Mouse (Mus musculus): ENCODE measurements around the gene Gm10181. TPM values are rescaled to one million over a fixed set of nuclear protein-coding genes. Genes with fewer than 3 reads are reported as not detected.

The Gm10181 gene
- total and polyA plus RNA-seq, 3 experiments, result not detected

DNA sequence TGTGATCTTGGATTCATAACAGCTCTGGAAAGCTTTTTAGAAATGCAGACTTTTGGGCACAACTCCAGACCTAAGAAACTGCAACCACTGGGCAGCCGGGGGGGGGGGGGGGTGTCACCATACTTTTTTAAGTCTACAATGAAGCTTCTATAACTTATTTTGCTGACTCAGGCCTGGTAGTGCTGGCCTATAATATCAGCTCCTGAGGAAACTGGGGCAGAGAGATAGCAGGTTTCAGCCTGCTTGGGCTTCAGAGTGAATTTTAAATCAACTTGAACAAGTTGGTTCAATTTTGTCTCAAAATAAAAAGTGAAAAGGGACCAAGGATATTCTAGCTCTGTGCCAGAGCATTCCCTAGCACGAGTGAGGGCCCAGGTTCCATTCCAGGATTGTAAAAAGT is 40.3 kb upstream of the Gm10181 start:
- Histone ChIP-seq H3K4me2 (ENCODE audit: insufficient read depth, low read depth, poor library complexity, severe bottlenecking) (no peak overlapping the region), H3K4me3 (replicated peaks in 1 of 3; ENCODE audit: low read depth in 2 of 3, low read length in 2 of 3, poor library complexity in 1 of 3) (no peak overlapping the region), H3K36me3 (replicated peaks in 1 of 2; ENCODE audit: control insufficient read depth in 1 of 2, insufficient read depth in 1 of 2, low read length in 1 of 2) (no peaks in the 10 kb centered on the region), H3K9ac (ENCODE audit: insufficient read depth, low read depth) (no peak overlapping the region), H3K79me2 (replicated peaks; ENCODE audit: control insufficient read depth, extremely low read depth, insufficient read depth, poor library complexity, severe bottlenecking) (no peaks in the 10 kb centered on the region), H3K9me3 (replicated peaks; ENCODE audit: low read length) (no peaks in the 10 kb centered on the region), H3K4me1 (ENCODE audit: control insufficient read depth in 1 of 2, insufficient read depth in 2 of 2) (peaks cover 3 to 5% of the 10 kb centered on the region in 2 experiments; a peak in 3 of 4 replicates), H3K27ac (ENCODE audit: insufficient read depth, low read depth) (no peak overlapping the region), H3K27me3 (replicated peaks) (no peaks in the 10 kb centered on the region)
- DNase-seq (ENCODE audit: extremely low read depth), result no peak
- dilution Hi-C loops (cut with MboI; ENCODE audit: extremely low pct_ligation_motif_present, extremely low pct_unique_long_range_greater_than_20kb, low sequenced_read_pairs) (no loop called here), in situ Hi-C loops (cut with MboI; ENCODE audit: low pct_ligation_motif_present, low pct_unique_long_range_greater_than_20kb, low sequenced_read_pairs) (loop anchor here (10.0 to 25.0 kb wide), 3 partner anchors 46 to 362 kb away; partner anchors contain the start of genes Dpy19l2 and Tbx20)
- TF ChIP-seq KAT2A (IDR thresholded peaks at IDR 0.05; ENCODE audit: insufficient replicate concordance, low read length) (no peak), NELFE (IDR thresholded peaks at IDR 0.05; ENCODE audit: low read depth, low read length) (no peak), MXI1 (IDR thresholded peaks at IDR 0.05; ENCODE audit: low read depth, low read length) (no peak), SIN3A (IDR thresholded peaks at IDR 0.05; ENCODE audit: low read length) (no peak), TCF12 (IDR thresholded peaks at IDR 0.05; ENCODE audit: low read depth, low read length) (no peak), BHLHE40 (IDR thresholded peaks at IDR 0.05; ENCODE audit: low read depth, low read length) (no peak), JUN (IDR thresholded peaks at IDR 0.05; ENCODE audit: insufficient read depth, low read depth, low read length) (no peak), E2F4 (IDR thresholded peaks at IDR 0.05; ENCODE audit: insufficient replicate concordance, low read depth, low read length) (no peak), ZC3H11A (IDR thresholded peaks at IDR 0.05; ENCODE audit: low read depth, low read length) (no peak), GABPA (IDR thresholded peaks at IDR 0.05; ENCODE audit: insufficient replicate concordance, low read depth, low read length) (no peak), CHD1 (IDR thresholded peaks at IDR 0.05; ENCODE audit: low read depth, low read length) (no peak), HCFC1 (IDR thresholded peaks at IDR 0.05; ENCODE audit: low read depth, low read length) (no peak)

DNA sequence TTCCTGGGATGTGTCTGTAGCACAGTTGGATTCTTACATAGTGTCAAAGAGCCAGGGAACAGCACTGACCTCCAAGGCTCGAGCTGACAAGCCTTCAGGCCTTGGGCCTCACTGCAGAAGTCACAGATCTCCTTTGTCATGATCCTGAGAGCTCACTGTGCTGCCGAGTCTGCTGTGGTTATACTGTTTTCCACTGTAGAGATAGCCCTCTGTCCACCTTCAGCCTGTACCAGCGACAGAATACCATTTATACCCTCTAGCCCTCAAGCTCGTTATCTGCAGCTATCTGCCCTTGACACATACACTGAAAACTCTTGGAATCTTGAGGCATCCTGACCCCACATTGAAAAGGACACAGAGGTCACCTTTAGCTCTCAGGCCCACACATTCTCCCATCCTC is 37.3 kb upstream of the Gm10181 start:
- dilution Hi-C loops (cut with MboI; ENCODE audit: extremely low pct_ligation_motif_present, extremely low pct_unique_long_range_greater_than_20kb, low sequenced_read_pairs), result no loop called here
- Histone ChIP-seq H3K27me3 (replicated peaks) (no peaks in the 10 kb centered on the region), H3K4me2 (ENCODE audit: insufficient read depth, low read depth, poor library complexity, severe bottlenecking) (no peak overlapping the region), H3K4me3 (replicated peaks in 1 of 3; ENCODE audit: low read depth in 2 of 3, low read length in 2 of 3, poor library complexity in 1 of 3) (no peak overlapping the region), H3K4me1 (ENCODE audit: control insufficient read depth in 1 of 2, insufficient read depth in 2 of 2) (peaks cover 3 to 5% of the 10 kb centered on the region in 2 experiments; a peak in 3 of 4 replicates), H3K9ac (ENCODE audit: insufficient read depth, low read depth) (no peak overlapping the region), H3K9me3 (replicated peaks; ENCODE audit: low read length) (no peaks in the 10 kb centered on the region), H3K27ac (ENCODE audit: insufficient read depth, low read depth) (no peak overlapping the region), H3K36me3 (replicated peaks in 1 of 2; ENCODE audit: control insufficient read depth in 1 of 2, insufficient read depth in 1 of 2, low read length in 1 of 2) (no peaks in the 10 kb centered on the region), H3K79me2 (replicated peaks; ENCODE audit: control insufficient read depth, extremely low read depth, insufficient read depth, poor library complexity, severe bottlenecking) (no peaks in the 10 kb centered on the region)
- TF ChIP-seq POLR2AphosphoS2 (IDR thresholded peaks at IDR 0.05; ENCODE audit: low read depth, low read length), result no peak
- TF ChIP-seq ZNF384 (IDR thresholded peaks at IDR 0.05; ENCODE audit: low read depth, low read length), result no peak
- no peak for TF ChIP-seq TBP (conservative IDR thresholded peaks at IDR 0.05; ENCODE audit: low read depth, low read length)
- no peak for TF ChIP-seq SMC3 (IDR thresholded peaks at IDR 0.05; ENCODE audit: low read depth, low read length)
- TF ChIP-seq UBTF (IDR thresholded peaks at IDR 0.05; ENCODE audit: low read depth, low read length), result no peak
- TF ChIP-seq CTCF (conservative IDR thresholded peaks at IDR 0.05 in 1 of 2, IDR thresholded peaks at IDR 0.05 in 1 of 2; ENCODE audit: low read depth in 2 of 2, low read length in 2 of 2), result no peak
- TF ChIP-seq JUN (IDR thresholded peaks at IDR 0.05; ENCODE audit: insufficient read depth, low read depth, low read length), result no peak
- TF ChIP-seq BHLHE40 (IDR thresholded peaks at IDR 0.05; ENCODE audit: low read depth, low read length), result no peak
- TF ChIP-seq TCF12 (IDR thresholded peaks at IDR 0.05; ENCODE audit: low read depth, low read length), result no peak
- TF ChIP-seq RCOR1 (conservative IDR thresholded peaks at IDR 0.05; ENCODE audit: low read depth, low read length), result no peak
- no peak for TF ChIP-seq MAZ (IDR thresholded peaks at IDR 0.05; ENCODE audit: low read depth, low read length)
- no peak for TF ChIP-seq USF1 (IDR thresholded peaks at IDR 0.05; ENCODE audit: low read depth, low read length)
- no peak for TF ChIP-seq MYC (IDR thresholded peaks at IDR 0.05; ENCODE audit: low read depth, low read length)
- in situ Hi-C loops (cut with MboI; ENCODE audit: low pct_ligation_motif_present, low pct_unique_long_range_greater_than_20kb, low sequenced_read_pairs), result no loop called here
- DNase-seq (ENCODE audit: extremely low read depth), result no peak

Measured in CH12.LX (cell line).